Mouse (Mus musculus) embryonic facial prominence, embryonic 14.5 days (tissue): ENCODE results near the gene Fcamr. TPM values are rescaled to one million over a fixed set of nuclear protein-coding genes. Genes with fewer than 3 reads are reported as not detected.
A peak's percentile ranks its signal among the peaks of the same experiment; 100 is the strongest.

Source experiments
- ATAC-seq: fragments of 200-750 bp; cut with Nextera tagmentation; 2 replicates; pipeline ENCODE4 v1.8.0; 2017; ENCODE audit warnings: low read depth, moderate number of reproducible peaks, moderate TSS enrichment
- DNase-seq: peaks from one replicate; pipeline ENCODE4 v3.0.0-alpha.2; 2015; ENCODE audit warnings: low spot score
- H3K27ac ChIP-seq: fragments of 300-500 bp; sonication (generic); replicated peaks from 2 replicates; pipeline ENCODE4 v1.5.1; 2014; ENCODE audit warnings: low read depth, mild to moderate bottlenecking, low read length, moderate library complexity
- H3K27me3 ChIP-seq: fragments of 300-500 bp; sonication (generic); replicated peaks from 2 replicates; pipeline ENCODE4 v1.6.1; 2014; ENCODE audit warnings: low read length; ENCODE audit not compliant: control insufficient read depth, insufficient read depth
- H3K36me3 ChIP-seq: fragments of 300-500 bp; sonication (generic); 2 replicates; pipeline ENCODE4 v1.6.1; 2014; ENCODE audit warnings: low read length, mixed read lengths; ENCODE audit not compliant: control insufficient read depth, insufficient read depth
- H3K4me1 ChIP-seq: fragments of 300-500 bp; sonication (generic); 2 replicates; pipeline ENCODE4 v1.6.1; 2014; ENCODE audit warnings: antibody characterized with exemption, low read length; ENCODE audit not compliant: control insufficient read depth, insufficient read depth
- H3K4me2 ChIP-seq: fragments of 300-500 bp; sonication (generic); 2 replicates; pipeline ENCODE4 v1.6.1; 2014; ENCODE audit warnings: low read depth, mild to moderate bottlenecking, low read length, moderate library complexity, mixed read lengths
- H3K4me3 ChIP-seq: fragments of 300-500 bp; sonication (generic); 2 replicates; pipeline ENCODE4 v1.5.1; 2014; ENCODE audit warnings: low read depth, mild to moderate bottlenecking, low read length
- H3K9ac ChIP-seq: fragments of 300-500 bp; sonication (generic); 2 replicates; pipeline ENCODE4 v1.6.1; 2014; ENCODE audit warnings: low read depth, mild to moderate bottlenecking, low read length, moderate library complexity, mixed read lengths
- H3K9me3 ChIP-seq: fragments of 300-500 bp; sonication (generic); 2 replicates; pipeline ENCODE4 v1.6.1; 2016; ENCODE audit warnings: low read length; ENCODE audit not compliant: control insufficient read depth
- WGBS: fragments of 180-500 bp; shearing (Covaris S2); extraction: QIAGEN DNeasy Blood & Tissue Kit; methylation state at CpG from one replicate; pipeline ENCODE4 v1.1.7; 2014; 5-methylcytosine and 5-hydroxymethylcytosine counted together
- polyA plus RNA-seq: library from polyadenylated mRNA; unstranded; fragments of >200 nt; fragmentation: Nextera tagmentation; extraction: Ambion mirVana; gene quantifications from 2 replicates; pipeline ENCODE4 v1.2.1, GENCODE M21; 2014

Gene Fcamr
- polyA plus RNA-seq, 1 experiment from 2014 or later, result 0.13 TPM

GRCm38 (mm10) chr1:130796967-130797684 lies 3.6 kb upstream of the Fcamr start:
- no peaks in the 10 kb centered on the region for H3K36me3 ChIP-seq
- H3K4me1 ChIP-seq, result no peaks in the 10 kb centered on the region
- no peak; the same call in 1 of the 2 replicates for ATAC-seq
- WGBS, result 70% methylated on average over 8 of the region's 8 CpGs
- no peaks in the 10 kb centered on the region for H3K27me3 ChIP-seq
- no peak overlapping the region for H3K9ac ChIP-seq
- H3K27ac ChIP-seq, result no peak overlapping the region
- no peaks in the 10 kb centered on the region for H3K9me3 ChIP-seq
- DNase-seq, result peak; percentile 17
- H3K4me2 ChIP-seq, result no peak overlapping the region
- H3K4me3 ChIP-seq, result no peak overlapping the region

GRCm38 (mm10) chr1:130798037-130798436 lies 2.7 kb upstream of the Fcamr start:
- H3K9ac ChIP-seq, result no peak overlapping the region
- H3K9me3 ChIP-seq, result no peaks in the 10 kb centered on the region
- no peak for DNase-seq
- no peak overlapping the region for H3K4me2 ChIP-seq
- H3K36me3 ChIP-seq, result no peaks in the 10 kb centered on the region
- H3K27ac ChIP-seq, result no peak overlapping the region
- ATAC-seq, result no peak
- H3K27me3 ChIP-seq, result no peaks in the 10 kb centered on the region
- no peak overlapping the region for H3K4me3 ChIP-seq
- WGBS, result 62% methylated on average over 6 of the region's 6 CpGs
- no peaks in the 10 kb centered on the region for H3K4me1 ChIP-seq

GRCm38 (mm10) chr1:130798551-130798950 lies 2.2 kb upstream of the Fcamr start:
- Histone ChIP-seq H3K27me3 (no peaks in the 10 kb centered on the region), H3K9ac (no peak overlapping the region), H3K36me3 (no peaks in the 10 kb centered on the region), H3K9me3 (no peaks in the 10 kb centered on the region), H3K4me3 (no peak overlapping the region), H3K4me1 (no peaks in the 10 kb centered on the region), H3K4me2 (no peak overlapping the region), H3K27ac (no peak overlapping the region)
- DNase-seq (no peak), ATAC-seq (no peak)
- WGBS, result 71% methylated on average over 3 of the region's 3 CpGs

GRCm38 (mm10) chr1:130799399-130799798 lies 1.3 kb upstream of the Fcamr start:
- Histone ChIP-seq H3K36me3 (no peaks in the 10 kb centered on the region), H3K9ac (no peak overlapping the region), H3K27me3 (no peaks in the 10 kb centered on the region), H3K9me3 (no peaks in the 10 kb centered on the region), H3K4me2 (no peak overlapping the region), H3K4me1 (no peaks in the 10 kb centered on the region), H3K4me3 (no peak overlapping the region), H3K27ac (no peak overlapping the region)
- 93% methylated on average over 2 of the region's 2 CpGs for WGBS
- ATAC-seq, result no peak
- no peak for DNase-seq

GRCm38 (mm10) chr1:130801511-130801910 lies 809 bp downstream of the Fcamr start:
- H3K4me1 ChIP-seq, result no peaks in the 10 kb centered on the region
- no peak overlapping the region for H3K9ac ChIP-seq
- H3K9me3 ChIP-seq, result no peaks in the 10 kb centered on the region
- no peak overlapping the region for H3K4me3 ChIP-seq
- H3K36me3 ChIP-seq, result no peaks in the 10 kb centered on the region
- ATAC-seq (no peak), DNase-seq (no peak)
- no peak overlapping the region for H3K27ac ChIP-seq
- no peak overlapping the region for H3K4me2 ChIP-seq
- 74% methylated on average over 2 of the region's 2 CpGs for WGBS
- H3K27me3 ChIP-seq, result no peaks in the 10 kb centered on the region

- Histone ChIP-seq H3K9ac (no peak overlapping the region), H3K36me3 (no peaks in the 10 kb centered on the region), H3K4me2 (no peak overlapping the region), H3K4me3 (no peak overlapping the region), H3K9me3 (no peaks in the 10 kb centered on the region), H3K4me1 (no peaks in the 10 kb centered on the region), H3K27ac (no peak overlapping the region), H3K27me3 (no peaks in the 10 kb centered on the region)
- 49% methylated on average over 6 of the region's 6 CpGs for WGBS
- ATAC-seq (no peak), DNase-seq (no peak)
Measured at GRCm38 (mm10) chr1:130802976-130803375, 2.3 kb downstream of the Fcamr start.

- DNase-seq, result no peak
Measured at GRCm38 (mm10) chr1:130804279-130804678, 3.6 kb downstream of the Fcamr start.

GRCm38 (mm10) chr1:130810906-130811305 lies 10.2 kb downstream of the Fcamr start:
- H3K4me2 ChIP-seq, result no peak overlapping the region
- no peaks in the 10 kb centered on the region for H3K36me3 ChIP-seq
- no peak overlapping the region for H3K27ac ChIP-seq
- no peaks in the 10 kb centered on the region for H3K27me3 ChIP-seq
- no peak overlapping the region for H3K9ac ChIP-seq
- ATAC-seq (no peak), DNase-seq (no peak)
- H3K9me3 ChIP-seq, result no peaks in the 10 kb centered on the region
- WGBS, result 83% methylated on average over 3 of the region's 3 CpGs
- H3K4me3 ChIP-seq, result no peak overlapping the region
- no peaks in the 10 kb centered on the region for H3K4me1 ChIP-seq

More at GRCm38 (mm10) chr1:130804279-130804678, 3.6 kb downstream of the Fcamr start:
- H3K4me1 ChIP-seq, result no peaks in the 10 kb centered on the region
- no peak overlapping the region for H3K27ac ChIP-seq
- no peak overlapping the region for H3K9ac ChIP-seq
- H3K4me2 ChIP-seq, result no peak overlapping the region
- no peaks in the 10 kb centered on the region for H3K27me3 ChIP-seq
- WGBS, result 47% methylated on average over 6 of the region's 6 CpGs
- no peaks in the 10 kb centered on the region for H3K9me3 ChIP-seq
- 0 out of 2 replicates have a peak, but pooled peaks have one; percentile 41 for ATAC-seq
- H3K4me3 ChIP-seq, result no peak overlapping the region
- H3K36me3 ChIP-seq, result no peaks in the 10 kb centered on the region

- no peaks in the 10 kb centered on the region for H3K27me3 ChIP-seq
- H3K27ac ChIP-seq, result no peak overlapping the region
- WGBS, result 62% methylated on average over 17 of the region's 17 CpGs
- no peaks in the 10 kb centered on the region for H3K4me1 ChIP-seq
- H3K36me3 ChIP-seq, result no peaks in the 10 kb centered on the region
- H3K9me3 ChIP-seq, result no peaks in the 10 kb centered on the region
- H3K4me3 ChIP-seq, result no peak overlapping the region
- no peak overlapping the region for H3K4me2 ChIP-seq
- H3K9ac ChIP-seq, result no peak overlapping the region
- DNase-seq (no peak), ATAC-seq (no peak)
Measured at GRCm38 (mm10) chr1:130811316-130811715, 10.6 kb downstream of the Fcamr start.
